Mouse (Mus musculus) urinary bladder, postnatal 4 days (tissue): ENCODE data around the gene Lnp1.
A peak's percentile ranks its signal among the peaks of the same experiment; 100 is the strongest.
"Not testable (repeated sequence)": the region's sequence is repeated elsewhere in the genome, so short reads cannot be mapped to it uniquely, and the experiment has no call there.

ENCODE experiments used
- DNase-seq, 2 experiments: peaks; one replicate each; pipeline ENCODE4 v3.0.0; 2021 to 2022; ENCODE audit warnings: low spot score in 2 of 2

Gene Lnp1

GRCm38 (mm10) chr16:56928023-56928422 is at the start of gene Lnp1:
TSS of gene Lnp1 (minus strand) at chr16:56928061.
- DNase-seq = no peak

- no peak for DNase-seq
Measured at GRCm38 (mm10) chr16:56974646-56975045, 46.8 kb upstream of the Lnp1 start.

- DNase-seq = not testable (repeated sequence)
Measured at GRCm38 (mm10) chr16:56958311-56958710, 30.4 kb upstream of the Lnp1 start.

- DNase-seq = no peak
Measured at GRCm38 (mm10) chr16:56949085-56949484, 21.2 kb upstream of the Lnp1 start.

GRCm38 (mm10) chr16:56942341-56942740 is 14.5 kb upstream of the Lnp1 start:
- no peak for DNase-seq

- no peak for DNase-seq
Measured at GRCm38 (mm10) chr16:56920102-56920657, 7.7 kb downstream of the Lnp1 start.

- no peak for DNase-seq
Measured at GRCm38 (mm10) chr16:56917230-56917629, 10.6 kb downstream of the Lnp1 start.

- no peak for DNase-seq
Measured at GRCm38 (mm10) chr16:56908986-56909385, 18.9 kb downstream of the Lnp1 start.

GRCm38 (mm10) chr16:56902206-56902605 is 25.7 kb downstream of the Lnp1 start:
- not testable (repeated sequence) for DNase-seq

GRCm38 (mm10) chr16:56891583-56891982 is 36.3 kb downstream of the Lnp1 start:
- DNase-seq = no peak

- DNase-seq = no peak
Measured at GRCm38 (mm10) chr16:56886616-56887116, 41.2 kb downstream of the Lnp1 start.

GRCm38 (mm10) chr16:56885824-56886615 is 41.8 kb downstream of the Lnp1 start, which contains the start of gene Tmem45a:
TSS of gene Tmem45a (minus strand) at chr16:56886166.
- peak; percentile 90 to 94 for DNase-seq

GRCm38 (mm10) chr16:56884811-56885210 is 43.0 kb downstream of the Lnp1 start:
- no peak for DNase-seq

GRCm38 (mm10) chr16:56873410-56873809 is 54.5 kb downstream of the Lnp1 start:
- DNase-seq = no peak

- DNase-seq = no peak
Measured at GRCm38 (mm10) chr16:56870458-56870857, 57.4 kb downstream of the Lnp1 start.

- no peak for DNase-seq
Measured at GRCm38 (mm10) chr16:56868361-56868760, 59.5 kb downstream of the Lnp1 start.

GRCm38 (mm10) chr16:56867591-56867990 is 60.3 kb downstream of the Lnp1 start:
- no peak for DNase-seq
